Mouse (Mus musculus): ENCODE measurements around the gene Trmt2a. TPM values are rescaled to one million over a fixed set of nuclear protein-coding genes. Genes with fewer than 3 reads are reported as not detected.

Gene Trmt2a
- 95.0 and 95.4 TPM in 2 replicates for polyA plus RNA-seq (2014; fragmentation: Nextera tagmentation; extraction: Ambion mirVana)

DNA sequence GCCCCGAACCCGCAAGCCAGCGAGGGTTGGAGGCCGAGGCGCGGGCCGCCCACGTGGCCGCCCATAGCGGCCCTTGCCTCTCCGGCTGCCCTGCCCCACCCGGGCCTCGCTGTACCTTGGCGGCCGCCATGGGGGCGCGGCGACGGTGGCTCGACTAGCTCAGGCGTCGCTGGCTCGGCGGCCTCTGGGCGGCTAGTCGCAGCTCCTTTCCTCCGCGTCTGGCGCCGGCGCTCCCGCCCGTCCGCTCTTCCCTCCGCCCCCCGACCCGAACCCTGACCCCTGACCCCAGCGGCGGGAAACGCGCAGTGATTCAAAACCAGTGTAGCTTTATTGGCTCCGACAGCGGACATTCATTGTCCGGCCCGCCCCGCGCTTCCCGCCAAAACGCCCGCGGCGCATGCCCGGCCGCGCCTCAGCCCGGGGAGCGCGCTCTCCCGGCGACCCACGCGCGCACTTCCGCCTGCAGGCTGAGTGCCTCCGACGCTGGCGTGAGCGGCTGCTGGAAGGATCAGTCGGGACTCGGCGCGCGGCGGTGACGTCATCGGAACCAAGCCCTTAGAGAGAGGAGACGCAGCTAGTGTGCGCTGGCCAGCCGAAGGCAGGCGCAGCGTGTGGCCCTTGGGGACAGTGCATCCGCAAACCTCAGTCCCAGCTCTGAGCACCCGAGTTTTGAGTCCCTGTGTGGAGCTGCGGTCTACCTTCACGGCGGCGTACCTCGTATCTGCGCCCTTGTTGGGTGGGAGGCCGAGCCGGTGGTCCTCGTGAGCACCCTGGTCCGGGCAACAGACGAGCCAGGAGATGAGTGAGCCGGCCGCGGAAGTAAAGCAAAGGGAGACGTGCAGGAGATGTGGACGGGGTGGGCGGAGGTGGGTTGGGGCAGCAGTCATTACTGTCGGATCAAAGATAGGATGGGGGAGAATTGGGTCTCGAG is at the start of gene Trmt2a, which contains the start of gene Ranbp1:
TSS of gene Trmt2a (plus strand) at position 247 of the 931 bp plus-strand sequence.
TSS of gene Ranbp1 (minus strand) at position 300 of the 931 bp plus-strand sequence.
- WGBS, result under 1% methylated on average over 90 of the region's 102 CpGs

DNA sequence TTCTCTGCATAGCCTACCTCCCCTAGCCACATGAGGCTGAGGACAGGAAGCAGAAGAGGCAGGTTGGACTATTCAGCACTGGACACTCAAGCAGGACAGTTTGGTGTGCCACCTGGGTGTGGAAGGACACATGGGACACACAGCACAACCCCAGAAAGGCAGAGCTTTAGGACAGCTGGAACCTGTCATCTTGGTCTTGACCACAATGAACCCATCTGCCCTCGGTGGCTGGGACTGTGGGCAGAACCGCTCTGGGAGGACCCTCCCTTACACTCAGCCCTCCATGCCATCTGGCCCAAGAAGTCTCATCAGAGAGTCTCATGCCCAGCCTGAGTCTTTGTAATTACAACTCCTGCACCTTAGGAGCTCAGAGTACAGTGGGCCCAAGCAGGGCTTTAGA is 48.4 kb upstream of the Trmt2a start:
- Histone ChIP-seq H3K27me3 (replicated peaks; ENCODE audit: control insufficient read depth, insufficient read depth, low read length) (no peaks in the 10 kb centered on the region), H3K9ac (ENCODE audit: low read length) (no peak overlapping the region), H3K9me3 (replicated peaks; ENCODE audit: control insufficient read depth, low read length) (no peaks in the 10 kb centered on the region), H3K4me1 (ENCODE audit: control insufficient read depth, insufficient read depth, low read length) (peaks cover 9% of the 10 kb centered on the region), H3K4me2 (ENCODE audit: low read length) (no peak overlapping the region), H3K36me3 (ENCODE audit: control insufficient read depth, insufficient read depth, low read length) (no peaks in the 10 kb centered on the region), H3K27ac (ENCODE audit: low read depth, low read length) (no peak overlapping the region), H3K4me3 (ENCODE audit: low read depth, low read length) (no peak overlapping the region)
- no peak for DNase-seq (ENCODE audit: low spot score)
- ATAC-seq, result no peak
- 83% methylated on average over 2 of the region's 2 CpGs for WGBS

More for the DNA sequence above, at the start of gene Trmt2a, which contains the start of gene Ranbp1:
- Histone ChIP-seq H3K9ac (ENCODE audit: low read length) (peak within 1 kb of the TSS; percentile 94), H3K4me1 (ENCODE audit: control insufficient read depth, insufficient read depth, low read length) (peaks cover 24% of the 10 kb centered on the region), H3K9me3 (replicated peaks; ENCODE audit: control insufficient read depth, low read length) (no peaks in the 10 kb centered on the region), H3K27me3 (replicated peaks; ENCODE audit: control insufficient read depth, insufficient read depth, low read length) (no peaks in the 10 kb centered on the region), H3K36me3 (ENCODE audit: control insufficient read depth, insufficient read depth, low read length) (peaks cover 72% of the 10 kb centered on the region), H3K27ac (ENCODE audit: low read depth, low read length) (peak within 1 kb of the TSS; percentile 89), H3K4me3 (ENCODE audit: low read depth, low read length) (peak within 1 kb of the TSS; percentile 95), H3K4me2 (ENCODE audit: low read length) (peak within 1 kb of the TSS; percentile 82)
- DNase-seq (ENCODE audit: low spot score), result peak; percentile 99
- ATAC-seq, result peak; percentile 98

DNA sequence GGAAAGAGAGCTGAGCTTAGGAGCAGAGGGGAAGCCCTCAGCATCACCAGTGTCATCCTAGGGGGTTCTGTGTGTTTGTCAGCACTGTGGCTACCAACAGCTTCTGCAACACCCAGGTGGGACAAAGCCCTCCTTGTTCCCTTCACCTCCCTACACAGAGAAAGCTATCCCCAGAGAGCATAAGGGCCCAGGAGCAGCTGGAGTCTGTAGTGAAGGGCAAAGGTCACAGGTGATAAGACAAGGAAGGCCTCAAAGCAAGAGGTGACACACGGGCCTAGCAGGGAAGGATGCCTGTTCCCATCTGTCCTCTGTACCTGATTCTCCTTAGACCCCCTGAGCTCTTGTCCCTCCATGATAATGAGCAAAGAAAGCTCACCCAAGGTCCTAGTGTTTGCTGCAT is 46.9 kb upstream of the Trmt2a start:
- no peaks in the 10 kb centered on the region for H3K27me3 ChIP-seq (replicated peaks; ENCODE audit: control insufficient read depth, insufficient read depth, low read length)
- H3K4me2 ChIP-seq (ENCODE audit: low read length), result no peak overlapping the region
- no peaks in the 10 kb centered on the region for H3K36me3 ChIP-seq (ENCODE audit: control insufficient read depth, insufficient read depth, low read length)
- ATAC-seq, result no peak
- no peak overlapping the region for H3K4me3 ChIP-seq (ENCODE audit: low read depth, low read length)
- H3K27ac ChIP-seq (ENCODE audit: low read depth, low read length), result no peak overlapping the region
- H3K9ac ChIP-seq (ENCODE audit: low read length), result no peak overlapping the region
- peaks cover 7% of the 10 kb centered on the region for H3K4me1 ChIP-seq (ENCODE audit: control insufficient read depth, insufficient read depth, low read length)
- H3K9me3 ChIP-seq (replicated peaks; ENCODE audit: control insufficient read depth, low read length), result no peaks in the 10 kb centered on the region
- DNase-seq (ENCODE audit: low spot score), result no peak
- WGBS, result 60% methylated on average over 1 of the region's 1 CpGs

DNA sequence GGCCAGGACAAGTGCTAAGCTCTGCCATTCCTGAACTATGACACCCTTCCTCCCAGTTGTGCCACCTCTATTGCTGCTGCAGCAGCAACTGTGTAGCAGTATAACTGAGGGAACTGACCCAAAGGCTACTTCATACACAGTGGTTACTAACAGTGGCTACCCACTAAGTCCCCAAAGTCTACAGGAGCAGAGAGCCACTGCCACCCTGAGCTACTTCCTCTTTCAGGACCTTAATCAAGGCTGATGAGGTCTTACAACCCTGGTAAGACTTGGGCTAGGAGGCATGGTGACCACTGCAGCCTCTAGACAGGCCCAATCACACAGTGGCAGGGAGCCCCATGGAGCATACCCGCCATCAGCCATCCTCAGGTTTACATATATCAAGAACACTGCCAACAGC is 46.4 kb upstream of the Trmt2a start:
- no peak overlapping the region for H3K4me3 ChIP-seq (ENCODE audit: low read depth, low read length)
- no peak overlapping the region for H3K27ac ChIP-seq (ENCODE audit: low read depth, low read length)
- WGBS, result 78% methylated on average over 1 of the region's 1 CpGs
- no peak for DNase-seq (ENCODE audit: low spot score)
- no peak for ATAC-seq
- H3K9me3 ChIP-seq (replicated peaks; ENCODE audit: control insufficient read depth, low read length), result no peaks in the 10 kb centered on the region
- no peaks in the 10 kb centered on the region for H3K27me3 ChIP-seq (replicated peaks; ENCODE audit: control insufficient read depth, insufficient read depth, low read length)
- H3K4me2 ChIP-seq (ENCODE audit: low read length), result no peak overlapping the region
- H3K9ac ChIP-seq (ENCODE audit: low read length), result no peak overlapping the region
- peaks cover 7% of the 10 kb centered on the region for H3K4me1 ChIP-seq (ENCODE audit: control insufficient read depth, insufficient read depth, low read length)
- H3K36me3 ChIP-seq (ENCODE audit: control insufficient read depth, insufficient read depth, low read length), result no peaks in the 10 kb centered on the region

DNA sequence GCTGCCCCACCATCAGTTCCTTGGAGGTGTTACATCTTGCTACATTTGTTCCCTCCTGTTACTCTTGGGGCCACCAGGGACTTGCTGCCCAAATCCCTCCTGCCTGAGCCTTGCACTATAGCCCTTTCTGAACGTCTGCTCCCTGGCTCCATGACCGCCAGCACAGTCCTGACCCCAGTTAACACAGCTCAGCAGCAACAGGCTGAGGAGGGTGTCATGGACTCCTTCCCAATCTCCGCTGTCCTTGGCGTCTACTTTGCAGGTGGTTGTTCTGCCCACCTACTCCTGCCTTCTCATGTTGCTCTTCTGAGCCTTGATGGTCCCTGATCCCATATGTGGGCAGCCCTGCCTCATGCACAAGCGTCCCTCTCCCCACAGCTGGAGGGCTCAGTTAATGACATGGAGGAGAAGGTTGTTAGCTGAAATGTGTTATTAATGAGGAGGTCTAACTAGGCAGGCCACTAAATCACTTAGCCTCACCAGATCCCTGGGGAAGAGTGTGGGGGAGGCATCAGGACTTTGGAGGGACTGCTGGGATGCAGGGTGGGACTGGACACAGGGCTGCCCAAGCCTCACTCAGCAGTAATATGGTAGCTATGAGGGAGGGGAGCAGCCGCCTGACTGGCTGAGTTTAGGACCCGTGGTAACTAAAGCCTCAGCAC is 44.9 kb upstream of the Trmt2a start:
- Histone ChIP-seq H3K9me3 (replicated peaks; ENCODE audit: control insufficient read depth, low read length) (no peaks in the 10 kb centered on the region), H3K4me1 (ENCODE audit: control insufficient read depth, insufficient read depth, low read length) (peaks cover 3% of the 10 kb centered on the region), H3K27me3 (replicated peaks; ENCODE audit: control insufficient read depth, insufficient read depth, low read length) (no peaks in the 10 kb centered on the region), H3K36me3 (ENCODE audit: control insufficient read depth, insufficient read depth, low read length) (no peaks in the 10 kb centered on the region), H3K9ac (ENCODE audit: low read length) (no peak overlapping the region), H3K4me2 (ENCODE audit: low read length) (no peak overlapping the region), H3K4me3 (ENCODE audit: low read depth, low read length) (no peak overlapping the region), H3K27ac (ENCODE audit: low read depth, low read length) (no peak overlapping the region)
- WGBS, result 62% methylated on average over 7 of the region's 7 CpGs
- ATAC-seq (no peak), DNase-seq (ENCODE audit: low spot score) (no peak)

DNA sequence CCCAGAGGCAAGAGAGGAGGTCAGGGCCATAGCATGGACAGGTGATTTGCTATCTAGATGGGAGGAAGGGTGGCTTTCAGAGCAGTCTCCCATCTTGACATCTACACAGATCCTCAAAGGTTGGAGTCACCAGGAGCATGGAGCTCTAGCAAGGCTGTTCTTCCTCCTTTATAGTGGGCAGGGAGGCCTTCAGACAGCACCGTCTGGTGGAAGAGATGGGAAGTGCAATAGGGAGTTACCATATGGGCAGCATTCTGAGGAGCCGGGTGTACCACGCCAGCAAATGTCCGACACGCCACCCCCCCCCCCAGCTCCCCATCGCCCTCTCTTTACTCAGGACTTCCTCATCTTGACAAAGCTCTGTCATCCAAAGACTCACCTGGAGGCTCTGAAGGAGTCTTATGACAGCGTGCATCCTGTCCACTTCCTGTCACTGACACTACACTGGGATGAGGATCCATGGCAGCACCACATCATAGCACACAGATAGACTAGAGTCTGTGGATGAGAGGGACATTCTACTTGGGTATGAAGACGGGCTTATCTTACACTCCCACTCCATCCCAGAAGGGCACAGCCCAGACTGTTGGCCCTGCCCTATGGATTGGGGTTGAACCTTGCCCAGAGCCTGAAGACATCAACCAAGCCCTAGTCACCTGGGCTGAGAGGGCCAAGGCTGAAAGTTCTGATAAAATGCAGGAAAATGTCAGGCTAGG is 37.6 kb upstream of the Trmt2a start:
- Histone ChIP-seq H3K36me3 (ENCODE audit: control insufficient read depth, insufficient read depth, low read length) (no peaks in the 10 kb centered on the region), H3K9ac (ENCODE audit: low read length) (no peak overlapping the region), H3K27ac (ENCODE audit: low read depth, low read length) (no peak overlapping the region), H3K4me3 (ENCODE audit: low read depth, low read length) (no peak overlapping the region), H3K4me1 (ENCODE audit: control insufficient read depth, insufficient read depth, low read length) (peaks cover 14% of the 10 kb centered on the region), H3K9me3 (replicated peaks; ENCODE audit: control insufficient read depth, low read length) (no peaks in the 10 kb centered on the region), H3K4me2 (ENCODE audit: low read length) (no peak overlapping the region), H3K27me3 (replicated peaks; ENCODE audit: control insufficient read depth, insufficient read depth, low read length) (no peaks in the 10 kb centered on the region)
- 20% methylated on average over 8 of the region's 8 CpGs for WGBS
- DNase-seq (ENCODE audit: low spot score) (peak; percentile 69), ATAC-seq (no peak)

DNA sequence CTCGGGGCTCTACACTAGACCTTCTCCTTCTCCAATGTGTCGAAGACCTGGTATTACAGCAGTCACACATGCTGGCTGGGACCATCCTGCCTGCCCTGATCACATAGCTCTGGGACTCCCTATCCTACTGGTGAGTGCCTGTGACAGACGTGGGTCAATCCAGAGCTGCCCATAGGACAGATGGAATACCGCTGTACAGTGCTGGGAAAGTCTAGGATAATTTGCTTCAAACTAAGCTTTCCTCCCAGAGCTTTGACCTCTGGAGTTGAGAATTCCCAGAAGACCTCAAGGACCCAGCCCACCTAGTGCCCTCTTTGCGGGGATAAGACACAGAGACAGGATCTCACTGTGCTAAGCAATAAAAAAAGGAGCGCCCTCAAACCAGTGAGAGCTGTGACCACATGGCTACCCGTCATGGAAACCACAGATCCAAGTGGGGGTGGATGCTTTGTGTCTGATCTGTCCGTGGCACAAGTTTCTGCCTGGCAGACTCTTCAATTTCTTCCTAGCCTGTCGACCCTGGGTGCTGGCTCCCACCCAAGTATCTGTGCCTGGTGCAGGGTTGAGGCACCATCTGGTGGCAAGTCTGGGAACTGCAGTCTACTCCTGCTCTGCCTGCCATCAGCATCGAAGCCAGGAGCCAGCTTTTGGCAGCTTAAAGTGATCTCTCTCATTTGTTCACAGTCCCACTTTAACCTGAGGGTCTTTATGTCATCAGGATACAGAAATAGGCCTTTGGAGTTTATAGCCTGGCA is 36.9 kb upstream of the Trmt2a start:
- DNase-seq (ENCODE audit: low spot score), result peak; percentile 94
- Histone ChIP-seq H3K4me2 (ENCODE audit: low read length) (no peak overlapping the region), H3K4me3 (ENCODE audit: low read depth, low read length) (no peak overlapping the region), H3K4me1 (ENCODE audit: control insufficient read depth, insufficient read depth, low read length) (peaks cover 14% of the 10 kb centered on the region), H3K36me3 (ENCODE audit: control insufficient read depth, insufficient read depth, low read length) (no peaks in the 10 kb centered on the region), H3K9me3 (replicated peaks; ENCODE audit: control insufficient read depth, low read length) (no peaks in the 10 kb centered on the region), H3K27me3 (replicated peaks; ENCODE audit: control insufficient read depth, insufficient read depth, low read length) (no peaks in the 10 kb centered on the region), H3K9ac (ENCODE audit: low read length) (no peak overlapping the region), H3K27ac (ENCODE audit: low read depth, low read length) (no peak overlapping the region)
- ATAC-seq, result peak; percentile 26
- WGBS, result 42% methylated on average over 10 of the region's 10 CpGs

DNA sequence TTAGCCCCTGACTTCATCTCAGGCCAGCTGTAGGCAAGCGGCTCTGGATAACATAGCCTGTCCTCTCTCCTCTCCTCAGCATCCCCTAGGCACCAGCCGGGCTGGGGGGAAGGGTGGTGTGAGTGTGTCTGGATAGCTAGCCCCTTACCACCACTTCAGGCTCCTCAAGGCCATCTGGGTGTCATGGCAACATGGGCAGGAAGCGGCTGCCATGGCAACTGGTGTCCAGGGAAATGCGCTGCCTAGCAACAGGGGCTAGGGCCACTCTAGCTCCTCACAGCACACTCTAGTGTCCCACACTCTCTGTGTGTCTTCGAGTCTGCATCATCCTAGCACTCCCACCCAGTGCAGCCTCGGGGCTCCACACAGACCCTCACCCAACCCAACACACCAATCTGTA is 34.8 kb upstream of the Trmt2a start:
- 27% methylated on average over 6 of the region's 6 CpGs for WGBS
- no peaks in the 10 kb centered on the region for H3K36me3 ChIP-seq (ENCODE audit: control insufficient read depth, insufficient read depth, low read length)
- ATAC-seq, result peak; percentile 89
- peak overlapping the region; percentile 48 for H3K9ac ChIP-seq (ENCODE audit: low read length)
- H3K9me3 ChIP-seq (replicated peaks; ENCODE audit: control insufficient read depth, low read length), result no peaks in the 10 kb centered on the region
- DNase-seq (ENCODE audit: low spot score), result peak; percentile 93
- no peaks in the 10 kb centered on the region for H3K27me3 ChIP-seq (replicated peaks; ENCODE audit: control insufficient read depth, insufficient read depth, low read length)
- H3K4me1 ChIP-seq (ENCODE audit: control insufficient read depth, insufficient read depth, low read length), result peaks cover 14% of the 10 kb centered on the region
- peak overlapping the region; percentile 41 for H3K4me2 ChIP-seq (ENCODE audit: low read length)
- peak overlapping the region; percentile 81 for H3K27ac ChIP-seq (ENCODE audit: low read depth, low read length)
- peak overlapping the region; percentile 14; the same call in 1 of the 2 replicates for H3K4me3 ChIP-seq (ENCODE audit: low read depth, low read length)
